Mouse (Mus musculus): ENCODE measurements around the gene Lrmp. TPM values are rescaled to one million over a fixed set of nuclear protein-coding genes. Genes with fewer than 3 reads are reported as not detected.

The Lrmp gene
- polyA plus RNA-seq, 1 experiment from 2014 or later: 0.35 TPM

DNA sequence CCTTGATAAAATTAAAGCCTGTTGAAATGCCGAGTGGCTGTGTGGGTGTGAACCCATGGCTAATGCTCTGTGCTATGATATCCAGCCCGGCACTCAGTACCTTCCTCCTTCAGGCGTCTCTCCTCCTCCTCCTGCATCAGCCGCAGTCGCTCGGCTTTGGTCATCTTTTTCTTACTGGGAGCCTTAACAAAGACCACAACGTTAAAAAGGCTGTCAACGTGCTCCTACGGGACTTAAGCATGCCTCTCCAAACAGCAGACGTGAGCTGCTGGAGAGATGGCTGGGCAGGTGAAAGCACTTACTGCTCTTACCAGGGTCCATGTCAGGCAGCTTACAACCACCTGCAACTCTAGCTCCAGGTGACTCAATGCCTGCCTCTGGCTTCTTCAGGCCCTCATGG lies 89.7 kb downstream of the Lrmp start:
- ATAC-seq: no peak
- H3K4me2 ChIP-seq (ENCODE audit: low read length): no peak overlapping the region
- no peak overlapping the region for H3K4me3 ChIP-seq (replicated peaks; ENCODE audit: low read length)
- no peaks in the 10 kb centered on the region for H3K9me3 ChIP-seq (ENCODE audit: control insufficient read depth, low read length)
- H3K4me1 ChIP-seq (replicated peaks; ENCODE audit: control insufficient read depth, insufficient read depth, low read length): peaks cover 2% of the 10 kb centered on the region
- no peak overlapping the region for H3K27ac ChIP-seq (ENCODE audit: low read length)
- no peaks in the 10 kb centered on the region for H3K36me3 ChIP-seq (ENCODE audit: control insufficient read depth, insufficient read depth)
- 75% methylated on average over 10 of the region's 10 CpGs for WGBS
- H3K27me3 ChIP-seq (replicated peaks; ENCODE audit: control insufficient read depth, insufficient read depth, low read length): no peaks in the 10 kb centered on the region
- H3K9ac ChIP-seq (replicated peaks; ENCODE audit: low read depth, low read length): no peak overlapping the region

- 19% methylated on average over 8 of the region's 8 CpGs for WGBS
- no peaks in the 10 kb centered on the region for H3K36me3 ChIP-seq (ENCODE audit: control insufficient read depth, insufficient read depth)
- no peak overlapping the region for H3K9ac ChIP-seq (replicated peaks; ENCODE audit: low read depth, low read length)
- peak overlapping the region; percentile 63 for H3K4me2 ChIP-seq (ENCODE audit: low read length)
- peaks cover 11% of the 10 kb centered on the region for H3K4me1 ChIP-seq (replicated peaks; ENCODE audit: control insufficient read depth, insufficient read depth, low read length)
- no peak overlapping the region for H3K27ac ChIP-seq (ENCODE audit: low read length)
- H3K4me3 ChIP-seq (replicated peaks; ENCODE audit: low read length): peak overlapping the region; percentile 62
- no peaks in the 10 kb centered on the region for H3K9me3 ChIP-seq (ENCODE audit: control insufficient read depth, low read length)
- ATAC-seq: peak; percentile 0; the same call in 1 of the 2 replicates
- H3K27me3 ChIP-seq (replicated peaks; ENCODE audit: control insufficient read depth, insufficient read depth, low read length): no peaks in the 10 kb centered on the region
Observed at GRCm38 (mm10) chr6:145210056-145210680, 94.7 kb downstream of the Lrmp start.

GRCm38 (mm10) chr6:145210816-145211338 lies 95.4 kb downstream of the Lrmp start, which contains the start of the genes Casc1 and Etfrf1:
Gene Casc1, minus strand, starts transcription at chr6:145211005.
Gene Etfrf1, plus strand, starts transcription at chr6:145211134.
- ATAC-seq: peak; percentile 100
- peak within 1 kb of the TSS; percentile 65 for H3K4me2 ChIP-seq (ENCODE audit: low read length)
- peak within 1 kb of the TSS; percentile 62 for H3K4me3 ChIP-seq (replicated peaks; ENCODE audit: low read length)
- H3K4me1 ChIP-seq (replicated peaks; ENCODE audit: control insufficient read depth, insufficient read depth, low read length): peaks cover 11% of the 10 kb centered on the region
- H3K27me3 ChIP-seq (replicated peaks; ENCODE audit: control insufficient read depth, insufficient read depth, low read length): no peaks in the 10 kb centered on the region
- peak within 1 kb of the TSS; percentile 75 for H3K9ac ChIP-seq (replicated peaks; ENCODE audit: low read depth, low read length)
- H3K9me3 ChIP-seq (ENCODE audit: control insufficient read depth, low read length): no peaks in the 10 kb centered on the region
- no peaks in the 10 kb centered on the region for H3K36me3 ChIP-seq (ENCODE audit: control insufficient read depth, insufficient read depth)
- under 1% methylated on average over 36 of the region's 36 CpGs for WGBS
- peak within 1 kb of the TSS; percentile 91 for H3K27ac ChIP-seq (ENCODE audit: low read length)

GRCm38 (mm10) chr6:145211376-145212305 lies 96.2 kb downstream of the Lrmp start:
- peaks cover 11% of the 10 kb centered on the region for H3K4me1 ChIP-seq (replicated peaks; ENCODE audit: control insufficient read depth, insufficient read depth, low read length)
- H3K27me3 ChIP-seq (replicated peaks; ENCODE audit: control insufficient read depth, insufficient read depth, low read length): no peaks in the 10 kb centered on the region
- H3K9ac ChIP-seq (replicated peaks; ENCODE audit: low read depth, low read length): peak overlapping the region; percentile 75
- H3K4me2 ChIP-seq (ENCODE audit: low read length): peak overlapping the region; percentile 65
- H3K4me3 ChIP-seq (replicated peaks; ENCODE audit: low read length): peak overlapping the region; percentile 62
- H3K36me3 ChIP-seq (ENCODE audit: control insufficient read depth, insufficient read depth): no peaks in the 10 kb centered on the region
- H3K9me3 ChIP-seq (ENCODE audit: control insufficient read depth, low read length): no peaks in the 10 kb centered on the region
- no peak; the same call in 1 of the 2 replicates for ATAC-seq
- 3% methylated on average over 21 of the region's 21 CpGs for WGBS
- H3K27ac ChIP-seq (ENCODE audit: low read length): peak overlapping the region; percentile 91

- peaks cover 11% of the 10 kb centered on the region for H3K4me1 ChIP-seq (replicated peaks; ENCODE audit: control insufficient read depth, insufficient read depth, low read length)
- WGBS: 86% methylated on average over 2 of the region's 2 CpGs
- H3K4me2 ChIP-seq (ENCODE audit: low read length): no peak overlapping the region
- no peaks in the 10 kb centered on the region for H3K27me3 ChIP-seq (replicated peaks; ENCODE audit: control insufficient read depth, insufficient read depth, low read length)
- no peak overlapping the region for H3K9ac ChIP-seq (replicated peaks; ENCODE audit: low read depth, low read length)
- ATAC-seq: no peak
- no peak overlapping the region for H3K4me3 ChIP-seq (replicated peaks; ENCODE audit: low read length)
- peaks cover 6% of the 10 kb centered on the region; the same call in 1 of the 2 replicates for H3K36me3 ChIP-seq (ENCODE audit: control insufficient read depth, insufficient read depth)
- no peaks in the 10 kb centered on the region for H3K9me3 ChIP-seq (ENCODE audit: control insufficient read depth, low read length)
- H3K27ac ChIP-seq (ENCODE audit: low read length): no peak overlapping the region
Observed at GRCm38 (mm10) chr6:145213916-145214315, 98.5 kb downstream of the Lrmp start.

GRCm38 (mm10) chr6:145215826-145216225 lies 100.4 kb downstream of the Lrmp start:
- no peaks in the 10 kb centered on the region for H3K27me3 ChIP-seq (replicated peaks; ENCODE audit: control insufficient read depth, insufficient read depth, low read length)
- H3K9me3 ChIP-seq (ENCODE audit: control insufficient read depth, low read length): no peaks in the 10 kb centered on the region
- peaks cover 12% of the 10 kb centered on the region for H3K36me3 ChIP-seq (ENCODE audit: control insufficient read depth, insufficient read depth)
- 87% methylated on average over 3 of the region's 3 CpGs for WGBS
- no peak overlapping the region for H3K9ac ChIP-seq (replicated peaks; ENCODE audit: low read depth, low read length)
- ATAC-seq: no peak
- H3K27ac ChIP-seq (ENCODE audit: low read length): no peak overlapping the region
- H3K4me2 ChIP-seq (ENCODE audit: low read length): no peak overlapping the region
- H3K4me1 ChIP-seq (replicated peaks; ENCODE audit: control insufficient read depth, insufficient read depth, low read length): peaks cover 5% of the 10 kb centered on the region
- no peak overlapping the region for H3K4me3 ChIP-seq (replicated peaks; ENCODE audit: low read length)

DNA sequence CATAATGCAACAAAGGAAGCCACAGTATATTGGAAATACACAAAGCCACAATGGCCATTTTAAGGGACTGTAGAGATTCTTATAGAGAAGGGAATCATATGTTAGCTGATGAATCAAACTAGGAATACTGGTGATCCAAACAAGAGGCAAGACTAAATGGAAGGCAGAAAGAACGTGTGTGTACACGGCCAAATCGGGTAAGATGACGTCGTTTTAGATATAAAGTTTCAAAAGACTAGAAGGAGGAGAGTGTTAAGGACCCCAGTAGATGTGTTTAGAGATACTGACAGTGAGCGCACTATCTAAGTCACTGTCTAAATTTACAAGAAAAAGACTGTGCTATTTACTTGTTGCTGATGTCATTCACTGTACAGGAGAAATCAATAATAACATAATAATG lies 108.8 kb downstream of the Lrmp start:
- peaks cover 6% of the 10 kb centered on the region for H3K36me3 ChIP-seq (ENCODE audit: control insufficient read depth, insufficient read depth)
- WGBS: 89% methylated on average over 6 of the region's 6 CpGs
- H3K9me3 ChIP-seq (ENCODE audit: control insufficient read depth, low read length): no peaks in the 10 kb centered on the region
- H3K4me1 ChIP-seq (replicated peaks; ENCODE audit: control insufficient read depth, insufficient read depth, low read length): no peaks in the 10 kb centered on the region
- H3K27me3 ChIP-seq (replicated peaks; ENCODE audit: control insufficient read depth, insufficient read depth, low read length): no peaks in the 10 kb centered on the region
- no peak overlapping the region for H3K4me2 ChIP-seq (ENCODE audit: low read length)
- H3K4me3 ChIP-seq (replicated peaks; ENCODE audit: low read length): no peak overlapping the region
- ATAC-seq: no peak
- no peak overlapping the region for H3K27ac ChIP-seq (ENCODE audit: low read length)
- no peak overlapping the region for H3K9ac ChIP-seq (replicated peaks; ENCODE audit: low read depth, low read length)
